Mouse (Mus musculus) Muller cell, postnatal 12 days (primary cell): ENCODE data around the gene Gucy2d.

Experiments
- DNase-seq: peaks from one replicate; pipeline ENCODE4 v3.0.0-alpha.2; 2015; ENCODE audit errors: inconsistent ontology term

Gucy2d gene

DNA sequence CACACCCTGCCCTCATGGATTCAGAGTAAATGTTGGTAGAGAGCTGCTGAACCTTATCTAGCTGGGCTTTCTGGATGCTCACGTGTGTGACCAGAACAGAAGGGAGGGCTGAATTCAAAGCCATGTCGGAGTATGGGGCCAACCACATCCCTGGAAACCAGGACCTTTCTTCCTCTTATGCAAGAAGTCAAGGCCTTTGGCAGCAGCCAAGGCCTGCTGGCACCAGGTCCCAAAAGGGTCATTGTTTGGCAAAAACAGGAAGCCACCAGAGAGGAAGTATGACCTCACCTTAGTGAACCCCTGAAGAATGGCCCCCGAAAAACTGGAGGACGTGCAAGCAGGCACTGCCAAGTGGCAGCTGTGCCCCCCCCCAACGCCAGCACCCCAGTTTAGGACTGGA is 82.4 kb downstream of the Gucy2d start:
- no peak for DNase-seq

GRCm38 (mm10) chr7:98523070-98523812 is 83.0 kb downstream of the Gucy2d start:
- no peak for DNase-seq

- peak; percentile 86 for DNase-seq
These were observed 83.7 kb downstream of the Gucy2d start for GRCm38 (mm10) chr7:98523813-98524361.

DNA sequence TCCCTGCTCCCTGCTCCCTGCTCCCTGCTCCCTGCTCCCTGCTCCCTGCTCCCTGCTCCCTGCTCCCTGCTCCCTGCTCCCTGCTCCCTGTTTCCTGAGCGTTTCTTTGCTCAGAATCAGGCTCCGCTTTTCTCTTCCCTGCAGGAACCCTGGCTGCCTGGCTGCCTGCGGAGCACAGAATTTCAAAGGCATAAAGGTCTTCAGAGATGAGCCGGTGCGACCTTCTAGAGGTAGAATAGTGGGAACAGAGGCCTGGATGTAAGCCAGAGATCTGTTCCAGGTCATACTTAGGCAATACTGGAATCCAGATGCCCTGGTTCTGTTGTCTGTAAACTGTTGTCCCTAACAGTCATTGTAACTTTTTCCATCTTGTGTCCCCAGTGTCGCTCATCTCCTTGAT is 84.2 kb downstream of the Gucy2d start:
- no peak for DNase-seq

- DNase-seq, result no peak
These were observed 84.9 kb downstream of the Gucy2d start for GRCm38 (mm10) chr7:98524869-98525699.
